8 mouse cellular contexts compared by ENCODE assay signal in the genomic region with DNA sequence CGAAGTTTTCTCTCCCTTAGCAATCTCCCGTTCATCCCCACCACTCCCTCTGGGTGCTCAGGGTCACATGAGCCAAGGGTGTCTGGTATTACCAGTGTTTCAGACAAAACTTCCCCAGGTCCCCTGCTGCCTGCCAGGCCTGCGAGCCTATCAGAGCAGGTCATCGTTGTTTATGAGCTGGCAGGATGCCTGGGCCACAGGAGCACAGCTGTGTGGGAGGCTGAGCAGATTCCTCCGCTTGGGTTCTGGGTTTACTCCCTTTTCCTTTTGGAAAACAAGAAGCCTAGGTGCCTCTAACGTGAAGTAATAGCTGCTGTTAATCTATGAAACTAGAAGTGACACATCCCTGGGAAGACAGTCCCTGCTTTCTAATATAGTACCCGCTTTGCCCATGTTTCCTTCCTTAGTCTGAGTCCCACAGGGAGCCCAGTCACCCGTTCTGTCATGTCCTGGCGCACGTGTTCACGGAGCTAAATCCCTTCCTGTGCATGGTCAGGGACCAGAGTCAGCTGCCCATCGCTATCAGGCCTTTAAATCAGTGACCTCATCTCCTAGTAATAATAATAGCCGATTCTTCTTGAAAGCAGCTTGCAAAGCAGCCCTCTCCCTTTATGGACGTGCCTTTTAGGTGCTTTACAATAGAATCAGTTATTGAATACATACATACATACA. TPM values are rescaled to one million over a fixed set of nuclear protein-coding genes. Genes with fewer than 3 reads are reported as not detected.
DNase-seq lines count a peak whose midpoint lies in the region; ATAC-seq lines count a peak whose summit lies in the region.

No protein-coding gene starts in this region.

- no peak overlapping the region for H3K4me3 ChIP-seq in limb, embryonic 12.5 days (replicated peaks)

- DNase-seq in right cerebral cortex, postnatal 14 days: peak; percentile 33
- no peak for DNase-seq in right cerebral cortex, adult 2 months (ENCODE audit: low spot score in 2 of 2)
- DNase-seq in heart, postnatal 36 days: peak; percentile 50 to 65
- DNase-seq in ovary, postnatal 14 days (ENCODE audit: low spot score): peak; percentile 60
- no peak for DNase-seq in spleen, adult 18-20 months
- no peak for DNase-seq in right cerebral cortex, adult 18-20 months

- WGBS in limb, embryonic 12.5 days: 36% methylated on average over 14 of the region's 14 CpGs

- intact Hi-C loops in heart, postnatal 36 days (cut with DNase I): no loop called here

- peak overlapping the region; percentile 59 for H3K27ac ChIP-seq in limb, embryonic 12.5 days

- H3K9ac ChIP-seq in limb, embryonic 12.5 days (replicated peaks): no peak overlapping the region

- H3K4me2 ChIP-seq in limb, embryonic 12.5 days: peak overlapping the region; percentile 32

- no peaks in the 10 kb centered on the region for H3K27me3 ChIP-seq in limb, embryonic 12.5 days

- H3K4me1 ChIP-seq in limb, embryonic 12.5 days (replicated peaks): peaks cover 15% of the 10 kb centered on the region

- H3K36me3 ChIP-seq in limb, embryonic 12.5 days: no peaks in the 10 kb centered on the region

- 0 out of 2 replicates have a peak, but pooled peaks have one; percentile 40 for ATAC-seq in erythroid progenitor cell, adult 5-6 weeks (replicated peaks; ENCODE audit: low FRiP score, poor library complexity, severe bottlenecking)
- ATAC-seq in limb, embryonic 12.5 days (ENCODE audit: insufficient number of reproducible peaks, insufficient read depth, low FRiP score, low TSS enrichment, low read depth): peak; percentile 80

- H3K9me3 ChIP-seq in limb, embryonic 12.5 days: no peaks in the 10 kb centered on the region

RNA-seq across cellular contexts. Expression of gene Map3k4, which starts 9.4 kb away (rescaled TPM):
- total RNA-seq in erythroid progenitor cell, adult 5-6 weeks (2015; ENCODE audit: low replicate concordance): 8.0 and 10.5 TPM in 2 replicates
- 7.4 and 10.4 TPM in 2 replicates for total RNA-seq in erythroid progenitor cell, adult 5-6 weeks (2017; ENCODE audit: low replicate concordance)
- total RNA-seq in heart, postnatal 36 days (2021): 10 to 100 TPM; 45.8 to 46.6 TPM
- polyA plus RNA-seq in limb, embryonic 12.5 days (2016; fragmentation: Nextera tagmentation; extraction: Ambion mirVana): 56.1 and 63.0 TPM in 2 replicates

RNA-seq across cellular contexts. Expression of gene Plg, which starts 50.4 kb away (rescaled TPM):
- not detected in 2 replicates for total RNA-seq in erythroid progenitor cell, adult 5-6 weeks (2015; ENCODE audit: low replicate concordance)
- 0.39 TPM in 1 of 2 replicates, not detected in the other for total RNA-seq in erythroid progenitor cell, adult 5-6 weeks (2017; ENCODE audit: low replicate concordance)
- total RNA-seq in heart, postnatal 36 days (2021): not detected
- polyA plus RNA-seq in limb, embryonic 12.5 days (2016; fragmentation: Nextera tagmentation; extraction: Ambion mirVana): 0.10 TPM in 1 of 2 replicates, not detected in the other

Comparison
In these comparisons a context has a peak if more than half of its experiments do, and no peak if none do; other contexts are left out.
1. DNase-seq: peak in right cerebral cortex, postnatal 14 days (single experiment), heart, postnatal 36 days (2 of 2) and ovary, postnatal 14 days (single experiment); none in right cerebral cortex, adult 2 months (0 of 2), spleen, adult 18-20 months (0 of 2) and right cerebral cortex, adult 18-20 months (single experiment).
2. RNA of gene Map3k4, which starts 9.4 kb away (total RNA-seq): 45.8 to 46.6 TPM in heart, postnatal 36 days; 7.4 to 10.5 TPM in erythroid progenitor cell, adult 5-6 weeks; every median in the first group is over 4 times any median in the second.